Mouse (Mus musculus) liver, adult 2 months (tissue): ENCODE results near the gene Adam30.

ENCODE experiments used
- CTCF ChIP-seq: fragments of 200-500 bp; IDR thresholded peaks from 2 replicates; pipeline ENCODE4 v1.5.1; 2011; ENCODE audit warnings: low read depth, low read length, control low read depth
- POLR2A ChIP-seq: fragments of 200-500 bp; IDR thresholded peaks from 2 replicates; pipeline ENCODE4 v1.6.1; 2011; ENCODE audit warnings: low read length, control low read depth; ENCODE audit not compliant: insufficient read depth; ENCODE audit errors: extremely low read depth

DNA sequence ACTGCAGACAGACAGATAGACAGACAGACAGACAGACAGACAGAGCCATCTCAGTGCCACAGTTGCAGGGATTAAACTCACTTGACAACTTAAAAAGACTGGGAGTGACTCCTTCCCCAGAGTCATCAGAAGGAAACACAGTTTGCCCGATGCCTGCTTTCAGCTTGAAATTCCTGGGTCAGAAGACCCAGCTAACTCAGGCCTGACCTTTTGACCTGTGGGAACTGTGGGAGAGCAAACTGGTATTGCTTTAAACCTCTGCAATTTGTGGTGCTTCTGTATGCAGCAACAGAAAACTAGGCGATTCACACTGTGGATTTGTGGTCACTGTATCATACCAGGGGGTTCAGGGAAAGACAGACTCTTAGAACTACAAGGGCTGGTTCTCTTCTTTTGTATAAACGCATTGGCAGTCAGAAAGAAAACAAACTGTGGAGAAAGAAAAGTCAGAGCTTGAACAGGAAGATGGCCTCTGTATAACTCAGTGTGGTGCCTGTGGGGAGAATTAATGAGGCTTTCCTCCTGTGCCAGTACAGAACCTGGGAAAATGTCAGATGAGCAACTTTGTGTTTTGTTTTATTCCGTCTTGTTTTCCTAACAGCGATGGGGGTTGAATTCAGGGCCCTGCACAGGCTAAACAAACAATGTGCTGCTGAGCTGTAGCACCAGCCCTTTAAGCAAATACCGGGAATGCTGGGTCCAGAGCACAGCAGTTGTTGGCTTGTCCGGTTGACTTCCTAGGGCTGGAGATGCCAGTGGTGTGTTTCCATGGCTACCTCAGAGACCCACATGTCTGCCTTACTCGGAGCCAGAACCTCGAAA lies 37.5 kb downstream of the Adam30 start:
- no peak for TF ChIP-seq CTCF
- no peak for TF ChIP-seq POLR2A
